Mouse (Mus musculus) kidney, adult 2 months (tissue): ENCODE data around the gene Nxpe4. TPM values are rescaled to one million over a fixed set of nuclear protein-coding genes. Genes with fewer than 3 reads are reported as not detected.

ENCODE experiments used
- DNase-seq: peaks from one replicate; pipeline ENCODE4 v3.0.0; 2021
- H3K27ac ChIP-seq: fragments of 200-500 bp; 2 replicates; pipeline ENCODE4 v1.5.1; 2012; ENCODE audit warnings: low read depth, low read length, control low read depth, inconsistent platforms; ENCODE audit not compliant: insufficient read depth
- H3K27me3 ChIP-seq: fragments of 200-500 bp; replicated peaks from 2 replicates; pipeline ENCODE4 v1.6.1; 2012; ENCODE audit warnings: mild to moderate bottlenecking, moderate library complexity, low read length, inconsistent platforms; ENCODE audit not compliant: control insufficient read depth, insufficient read depth
- H3K36me3 ChIP-seq: fragments of 200-500 bp; 2 replicates; pipeline ENCODE4 v1.6.1; 2012; ENCODE audit warnings: mild to moderate bottlenecking, moderate library complexity, low read length, inconsistent platforms; ENCODE audit not compliant: control insufficient read depth, insufficient read depth
- H3K4me1 ChIP-seq: fragments of 200-500 bp; 2 replicates; pipeline ENCODE4 v1.6.1; 2011; ENCODE audit warnings: low read length; ENCODE audit not compliant: control insufficient read depth, insufficient read depth
- H3K4me3 ChIP-seq: fragments of 200-500 bp; 2 replicates; pipeline ENCODE4 v1.5.1; 2011; ENCODE audit warnings: mild to moderate bottlenecking, low read depth, low read length, control low read depth; ENCODE audit not compliant: insufficient read depth
- CTCF ChIP-seq: fragments of 200-500 bp; conservative IDR thresholded peaks from 2 replicates; pipeline ENCODE4 v1.5.1; 2011; ENCODE audit warnings: low read depth, mild to moderate bottlenecking, control low read depth, low read length, moderate library complexity, mixed read lengths; ENCODE audit not compliant: insufficient read depth, insufficient read length
- POLR2A ChIP-seq: fragments of 200-500 bp; IDR thresholded peaks from one replicate; pipeline ENCODE4 v1.6.1; 2011; ENCODE audit warnings: low read depth, low read length, control low read depth
- WGBS: fragments of 180-500 bp; shearing (Covaris S2); methylation state at CpG from one replicate; pipeline ENCODE4 v1.1.7; 2018; 5-methylcytosine and 5-hydroxymethylcytosine counted together
- polyA plus RNA-seq: library from polyadenylated mRNA; depleted of rRNA; stranded (reverse); fragments of >200 nt; gene quantifications from 2 replicates; pipeline ENCODE4 v1.2.3, GENCODE M21; 2012

The Nxpe4 gene
- polyA plus RNA-seq, 1 experiment: 0.95 TPM

- 75% methylated on average over 9 of the region's 9 CpGs for WGBS
- no peaks in the 10 kb centered on the region for H3K27me3 ChIP-seq
- no peak for TF ChIP-seq CTCF
- no peak for TF ChIP-seq POLR2A
- peak; percentile 38 for DNase-seq
- no peak overlapping the region for H3K4me3 ChIP-seq
- no peaks in the 10 kb centered on the region for H3K36me3 ChIP-seq
- 0 out of 2 replicates have a peak overlapping the region, but pooled peaks have one; percentile 20 for H3K27ac ChIP-seq
- no peaks in the 10 kb centered on the region for H3K4me1 ChIP-seq
Observed at GRCm38 (mm10) chr9:48326338-48326737, 164.5 kb downstream of the Nxpe4 start.

DNA sequence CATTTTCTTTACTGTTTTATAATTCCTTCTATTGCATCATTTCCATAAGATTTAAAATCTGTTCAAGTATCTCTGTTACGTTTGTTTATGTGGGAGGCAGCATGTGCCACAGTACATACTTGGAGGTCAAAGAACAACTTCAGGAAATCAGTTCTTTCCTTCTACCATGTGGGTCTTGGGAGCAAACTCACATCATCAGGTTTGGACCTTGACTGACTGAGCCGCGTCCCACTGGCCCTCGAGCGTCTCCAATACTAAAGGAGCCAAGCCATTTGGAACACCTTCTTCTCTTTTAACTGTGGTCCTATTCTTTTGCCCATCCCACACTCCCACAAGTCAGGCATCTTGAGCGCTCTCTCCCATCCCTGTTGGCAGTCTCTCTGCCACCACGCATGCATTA, 167.8 kb downstream of the Nxpe4 start:
- no peaks in the 10 kb centered on the region for H3K36me3 ChIP-seq
- H3K27me3 ChIP-seq: no peaks in the 10 kb centered on the region
- H3K4me3 ChIP-seq: no peak overlapping the region
- no peak for DNase-seq
- TF ChIP-seq CTCF (no peak), POLR2A (no peak)
- 86% methylated on average over 7 of the region's 7 CpGs for WGBS
- no peaks in the 10 kb centered on the region for H3K4me1 ChIP-seq
- no peak overlapping the region for H3K27ac ChIP-seq

DNA sequence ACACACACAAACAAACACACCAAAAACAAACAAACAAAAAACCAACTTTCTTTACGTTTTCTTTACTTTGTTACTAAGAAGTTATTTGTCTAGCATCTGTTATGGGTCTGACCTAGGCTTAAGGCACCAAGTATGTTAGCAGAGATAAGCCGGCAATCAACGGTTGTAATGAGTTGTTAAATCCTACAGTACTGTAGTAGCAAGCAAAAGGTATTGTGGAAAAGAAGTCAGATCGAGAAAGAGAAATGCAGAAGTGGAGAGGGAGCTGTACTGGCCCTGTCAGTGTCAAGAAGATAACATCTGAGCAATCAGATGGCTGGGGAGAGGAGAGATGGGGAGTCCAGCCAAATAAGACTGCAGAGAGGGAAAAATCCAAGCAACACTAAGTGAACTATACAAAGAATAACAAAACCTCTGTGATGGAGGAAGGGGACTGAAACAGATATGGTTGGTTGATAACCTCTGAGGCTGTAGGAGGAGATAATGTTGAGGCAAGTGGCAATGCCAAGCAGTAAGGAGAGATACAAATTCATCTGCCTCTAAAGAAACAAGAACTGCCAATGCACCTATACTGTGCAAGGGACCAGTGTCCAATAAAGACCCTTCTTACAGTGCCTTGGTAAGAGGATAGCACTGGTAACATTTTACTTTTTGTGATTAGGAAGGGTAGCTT, 177.1 kb downstream of the Nxpe4 start:
- 74% methylated on average over 4 of the region's 4 CpGs for WGBS
- H3K4me3 ChIP-seq: no peak overlapping the region
- TF ChIP-seq POLR2A (no peak), CTCF (no peak)

GRCm38 (mm10) chr9:48339563-48339962, 177.7 kb downstream of the Nxpe4 start:
- H3K27me3 ChIP-seq: no peaks in the 10 kb centered on the region
- peak; percentile 51 for DNase-seq
- H3K4me1 ChIP-seq: no peaks in the 10 kb centered on the region
- 57% methylated on average over 5 of the region's 5 CpGs for WGBS
- no peaks in the 10 kb centered on the region for H3K36me3 ChIP-seq
- peak overlapping the region; percentile 60 for H3K27ac ChIP-seq
- no peak overlapping the region for H3K4me3 ChIP-seq
- no peak for TF ChIP-seq POLR2A
- TF ChIP-seq CTCF: no peak

More for the DNA sequence above, 177.1 kb downstream of the Nxpe4 start:
- no peak overlapping the region for H3K27ac ChIP-seq
- no peak for DNase-seq
- H3K36me3 ChIP-seq: no peaks in the 10 kb centered on the region
- H3K4me1 ChIP-seq: no peaks in the 10 kb centered on the region
- no peaks in the 10 kb centered on the region for H3K27me3 ChIP-seq

DNA sequence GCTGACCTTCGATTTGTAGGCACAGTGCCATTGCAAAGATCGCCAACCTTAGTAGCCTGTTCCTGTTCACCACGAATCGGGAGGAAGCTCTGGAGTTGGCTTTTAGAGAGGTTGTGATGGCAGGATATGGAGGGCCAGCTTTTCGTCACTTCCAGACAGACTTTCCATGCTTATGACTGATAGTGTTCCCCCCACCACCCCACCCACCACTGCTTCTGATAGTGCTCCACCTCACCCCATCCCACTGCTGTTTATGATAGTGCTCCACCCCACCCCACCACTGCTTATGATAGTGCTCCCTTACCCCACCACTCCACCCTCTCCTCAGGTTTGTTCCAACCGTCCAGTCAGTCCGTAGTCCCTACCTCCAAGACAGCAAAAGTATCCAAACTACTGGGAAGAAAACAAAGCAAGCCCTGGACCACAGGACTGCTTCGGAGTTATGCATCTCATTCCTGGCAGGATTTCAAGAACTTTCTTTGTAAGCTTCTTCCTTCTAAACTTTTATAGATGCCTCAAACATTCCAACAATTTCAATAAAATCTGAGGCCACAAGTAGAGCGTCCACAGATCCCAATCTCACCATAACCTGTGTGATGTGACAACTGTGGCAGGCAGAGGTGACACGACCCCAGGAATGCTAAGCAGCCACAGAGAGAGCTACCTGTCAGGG, 179.0 kb downstream of the Nxpe4 start:
- Histone ChIP-seq H3K36me3 (no peaks in the 10 kb centered on the region), H3K27me3 (no peaks in the 10 kb centered on the region), H3K4me3 (no peak overlapping the region), H3K27ac (no peak overlapping the region), H3K4me1 (no peaks in the 10 kb centered on the region)
- TF ChIP-seq CTCF (no peak), POLR2A (no peak)
- 62% methylated on average over 10 of the region's 10 CpGs for WGBS
- DNase-seq: no peak

GRCm38 (mm10) chr9:48345456-48345855, 183.6 kb downstream of the Nxpe4 start:
- H3K27me3 ChIP-seq: no peaks in the 10 kb centered on the region
- no peaks in the 10 kb centered on the region for H3K4me1 ChIP-seq
- WGBS: 82% methylated on average over 9 of the region's 9 CpGs
- TF ChIP-seq CTCF: no peak
- no peak for TF ChIP-seq POLR2A
- H3K4me3 ChIP-seq: no peak overlapping the region
- H3K27ac ChIP-seq: no peak overlapping the region
- H3K36me3 ChIP-seq: no peaks in the 10 kb centered on the region
- DNase-seq: no peak

- no peaks in the 10 kb centered on the region for H3K27me3 ChIP-seq
- H3K4me3 ChIP-seq: no peak overlapping the region
- no peak for DNase-seq
- no peaks in the 10 kb centered on the region for H3K4me1 ChIP-seq
- no peak overlapping the region for H3K27ac ChIP-seq
- 84% methylated on average over 3 of the region's 3 CpGs for WGBS
- TF ChIP-seq CTCF: no peak
- no peak for TF ChIP-seq POLR2A
- H3K36me3 ChIP-seq: no peaks in the 10 kb centered on the region
Observed at GRCm38 (mm10) chr9:48345866-48346265, 184.0 kb downstream of the Nxpe4 start.
